8 mouse cellular contexts compared by ENCODE assay signal in the genomic region with DNA sequence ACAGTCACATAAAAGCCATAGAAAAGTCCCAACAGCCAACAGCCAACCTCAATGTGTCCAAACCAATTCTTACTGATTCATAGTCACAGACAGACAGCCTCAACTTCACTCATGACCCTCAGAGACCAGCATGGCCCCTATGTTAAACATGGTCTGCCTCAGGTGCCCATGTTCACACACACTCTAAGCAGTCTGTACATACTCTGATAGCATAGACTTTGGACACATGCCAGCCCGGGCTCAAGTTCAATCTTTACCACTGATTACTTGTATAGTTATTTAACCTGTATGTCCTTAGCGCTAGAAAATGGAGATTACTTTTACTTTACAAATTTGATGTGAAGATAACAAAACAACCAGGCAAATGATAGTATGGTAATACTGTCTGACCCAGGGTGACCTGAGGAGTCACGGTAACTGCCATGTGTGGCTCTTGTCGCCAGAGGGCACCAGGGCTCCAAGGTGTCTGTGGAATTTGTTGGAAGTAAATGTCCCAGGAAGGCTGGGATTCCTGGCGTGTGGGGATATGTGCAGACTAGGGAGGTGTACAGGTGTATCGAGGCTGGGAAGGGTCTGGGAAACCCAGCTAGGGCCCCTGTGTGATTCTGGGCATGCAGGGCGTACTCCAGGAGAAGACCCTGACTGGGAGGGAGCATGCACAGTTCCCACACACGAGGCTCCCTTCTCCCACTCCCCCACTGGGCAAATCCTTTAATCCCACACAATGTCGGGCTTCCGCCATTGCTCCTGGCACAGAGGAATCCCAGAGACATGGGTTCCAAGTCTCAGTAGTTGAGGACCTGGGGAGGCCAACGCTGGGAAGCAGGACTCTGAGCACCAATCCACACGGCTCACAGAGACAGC. TPM values are rescaled to one million over a fixed set of nuclear protein-coding genes. Genes with fewer than 3 reads are reported as not detected.
DNase-seq lines count a peak whose midpoint lies in the region; ATAC-seq and TF ChIP-seq lines count a peak whose summit lies in the region.

No protein-coding gene starts in this region.

- H3K4me3 ChIP-seq in bone marrow, adult 2 months (replicated peaks; ENCODE audit: control insufficient read depth, low read depth, low read length), result peak overlapping the region; percentile 11
- no peak overlapping the region for H3K4me3 ChIP-seq in embryonic fibroblast, embryonic 13.5 days (ENCODE audit: insufficient read depth, low read length)
- H3K4me3 ChIP-seq in heart, embryonic 14.5 days (ENCODE audit: control insufficient read depth in 1 of 2, insufficient read depth in 1 of 2, low read depth in 1 of 2, low read length in 2 of 2), result no peak overlapping the region
- no peak overlapping the region for H3K4me3 ChIP-seq in kidney, postnatal 0 days (replicated peaks; ENCODE audit: low read depth, low read length)
- H3K4me3 ChIP-seq in lung, embryonic 15.5 days, result no peak overlapping the region

- peak overlapping the region; percentile 1; the same call in 1 of the 2 replicates for H3K9ac ChIP-seq in heart, embryonic 14.5 days (ENCODE audit: low read length)
- H3K9ac ChIP-seq in kidney, postnatal 0 days (ENCODE audit: low read depth, low read length), result no peak overlapping the region
- H3K9ac ChIP-seq in lung, embryonic 15.5 days, result no peak overlapping the region

- H3K27me3 ChIP-seq in heart, embryonic 14.5 days (ENCODE audit: control insufficient read depth, insufficient read depth, low read length), result peaks cover 3% of the 10 kb centered on the region; the same call in 1 of the 2 replicates
- H3K27me3 ChIP-seq in kidney, postnatal 0 days (ENCODE audit: insufficient read depth, low read length), result no peaks in the 10 kb centered on the region
- peaks cover 20% of the 10 kb centered on the region; the same call in 1 of the 2 replicates for H3K27me3 ChIP-seq in lung, embryonic 15.5 days

- no peak for TF ChIP-seq POLR2A in bone marrow, adult 2 months (IDR thresholded peaks at IDR 0.05; ENCODE audit: borderline replicate concordance, control insufficient read depth, low read depth, low read length)
- TF ChIP-seq POLR2A in embryonic fibroblast, embryonic 13.5 days (IDR thresholded peaks at IDR 0.05; ENCODE audit: low read depth, low read length), result no peak

- no peaks in the 10 kb centered on the region for H3K36me3 ChIP-seq in heart, embryonic 14.5 days (ENCODE audit: control insufficient read depth, insufficient read depth, low read length)
- no peaks in the 10 kb centered on the region for H3K36me3 ChIP-seq in kidney, postnatal 0 days (ENCODE audit: insufficient read depth, low read length)
- no peaks in the 10 kb centered on the region for H3K36me3 ChIP-seq in lung, embryonic 15.5 days

- WGBS in bone marrow, adult 2 months, result 21% methylated on average over 12 of the region's 12 CpGs
- 9% methylated on average over 12 of the region's 12 CpGs for WGBS in heart, embryonic 14.5 days
- 7% methylated on average over 12 of the region's 12 CpGs for WGBS in kidney, postnatal 0 days
- 7% methylated on average over 12 of the region's 12 CpGs for WGBS in lung, embryonic 15.5 days

- peaks cover 9% of the 10 kb centered on the region for H3K4me1 ChIP-seq in bone marrow, adult 2 months (ENCODE audit: control insufficient read depth, insufficient read depth, low read length)
- H3K4me1 ChIP-seq in embryonic fibroblast, embryonic 13.5 days (ENCODE audit: control insufficient read depth, insufficient read depth, low read length), result peaks cover 3% of the 10 kb centered on the region
- H3K4me1 ChIP-seq in heart, embryonic 14.5 days (ENCODE audit: control insufficient read depth in 2 of 2, insufficient read depth in 2 of 2, low read length in 2 of 2), result peaks cover 13 to 26% of the 10 kb centered on the region in 2 experiments
- H3K4me1 ChIP-seq in kidney, postnatal 0 days (replicated peaks; ENCODE audit: insufficient read depth, low read length), result peaks cover 12% of the 10 kb centered on the region; the same call in 1 of the 2 replicates
- H3K4me1 ChIP-seq in lung, embryonic 15.5 days, result peaks cover 28% of the 10 kb centered on the region

- peak overlapping the region; percentile 46 for H3K4me2 ChIP-seq in heart, embryonic 14.5 days (ENCODE audit: low read length)
- H3K4me2 ChIP-seq in kidney, postnatal 0 days (ENCODE audit: low read length), result peak overlapping the region; percentile 10
- H3K4me2 ChIP-seq in lung, embryonic 15.5 days, result peak overlapping the region; percentile 26; the same call in 1 of the 2 replicates

- peak; percentile 24; the same call in 1 of the 2 replicates for ATAC-seq in heart, embryonic 14.5 days (ENCODE audit: insufficient number of reproducible peaks, insufficient read depth, low FRiP score, low read depth)
- ATAC-seq in kidney, postnatal 0 days (replicated peaks; ENCODE audit: low FRiP score, low read depth), result peak; percentile 35; the same call in 1 of the 2 replicates
- ATAC-seq in lung, embryonic 15.5 days (ENCODE audit: borderline replicate concordance, extremely low read depth, low FRiP score, low TSS enrichment), result peak; percentile 39; the same call in 1 of the 2 replicates

- peak; percentile 76 for DNase-seq in ES-CJ7 (ENCODE audit: low read depth, low spot score)
- peak; percentile 80 for DNase-seq in kidney, postnatal 0 days (ENCODE audit: low spot score)
- DNase-seq in ovary, postnatal 10 days (ENCODE audit: low spot score), result peak; percentile 31
- DNase-seq in urinary bladder, postnatal 36 days (ENCODE audit: low spot score in 2 of 2), result peak; percentile 54 to 69

- TF ChIP-seq CTCF in bone marrow, adult 2 months (IDR thresholded peaks at IDR 0.05; ENCODE audit: control insufficient read depth, insufficient read depth, low read length), result peak; percentile 81
- peak; percentile 93 for TF ChIP-seq CTCF in embryonic fibroblast, embryonic 13.5 days (IDR thresholded peaks at IDR 0.05; ENCODE audit: borderline replicate concordance, insufficient read depth, low read length)
- peak; percentile 92 for TF ChIP-seq CTCF in kidney, postnatal 0 days (IDR thresholded peaks at IDR 0.05; ENCODE audit: low read depth)

- H3K27ac ChIP-seq in bone marrow, adult 2 months (ENCODE audit: control insufficient read depth, insufficient read depth, low read depth, low read length, poor library complexity), result peak overlapping the region; percentile 54
- H3K27ac ChIP-seq in embryonic fibroblast, embryonic 13.5 days (ENCODE audit: insufficient read depth, low read length), result no peak overlapping the region
- no peak overlapping the region; a peak in 1 of 4 replicates for H3K27ac ChIP-seq in heart, embryonic 14.5 days (replicated peaks in 1 of 2; ENCODE audit: control insufficient read depth in 1 of 2, insufficient read depth in 1 of 2, low read depth in 2 of 2, low read length in 2 of 2)
- no peak overlapping the region for H3K27ac ChIP-seq in kidney, postnatal 0 days
- H3K27ac ChIP-seq in lung, embryonic 15.5 days, result no peak overlapping the region

- no peaks in the 10 kb centered on the region for H3K9me3 ChIP-seq in heart, embryonic 14.5 days (ENCODE audit: control insufficient read depth, low read length)
- no peaks in the 10 kb centered on the region for H3K9me3 ChIP-seq in kidney, postnatal 0 days (replicated peaks; ENCODE audit: low read length)
- H3K9me3 ChIP-seq in lung, embryonic 15.5 days, result no peaks in the 10 kb centered on the region

RNA-seq across cellular contexts. Expression of gene Slc6a9, which starts 4.8 kb away (rescaled TPM):
- polyA plus RNA-seq in bone marrow, adult 2 months (2011; ENCODE audit: insufficient read depth, insufficient read length, low replicate concordance, missing spikeins), result 87.0 and 92.4 TPM in 2 replicates
- 26.0 and 44.0 TPM in 2 replicates for polyA plus RNA-seq in embryonic fibroblast, embryonic 13.5 days (2011; ENCODE audit: insufficient read length, low read depth, missing spikeins)
- polyA plus RNA-seq in heart, embryonic 14.5 days (2014; fragmentation: Nextera tagmentation; extraction: Ambion mirVana), result 3.6 and 5.9 TPM in 2 replicates
- polyA plus RNA-seq in kidney, postnatal 0 days (2015; fragmentation: Nextera tagmentation; extraction: Ambion mirVana), result 8.6 and 9.0 TPM in 2 replicates
- polyA plus RNA-seq in lung, embryonic 15.5 days (2015; fragmentation: Nextera tagmentation; extraction: Ambion mirVana), result 8.0 and 8.9 TPM in 2 replicates

RNA-seq across cellular contexts. Expression of gene Ccdc24, which starts 42.9 kb away (rescaled TPM):
- 1.1 TPM in 1 of 2 replicates, not detected in the other for polyA plus RNA-seq in bone marrow, adult 2 months (2011; ENCODE audit: insufficient read depth, insufficient read length, low replicate concordance, missing spikeins)
- 0.78 and 2.5 TPM in 2 replicates for polyA plus RNA-seq in embryonic fibroblast, embryonic 13.5 days (2011; ENCODE audit: insufficient read length, low read depth, missing spikeins)
- polyA plus RNA-seq in heart, embryonic 14.5 days (2014; fragmentation: Nextera tagmentation; extraction: Ambion mirVana), result 0.49 and 0.70 TPM in 2 replicates
- polyA plus RNA-seq in kidney, postnatal 0 days (2015; fragmentation: Nextera tagmentation; extraction: Ambion mirVana), result 0.97 and 1.1 TPM in 2 replicates
- polyA plus RNA-seq in lung, embryonic 15.5 days (2015; fragmentation: Nextera tagmentation; extraction: Ambion mirVana), result 0.73 and 1.9 TPM in 2 replicates

RNA-seq across cellular contexts. Expression of gene B4galt2, which starts 53.8 kb away (rescaled TPM):
- 1.6 and 2.4 TPM in 2 replicates for polyA plus RNA-seq in bone marrow, adult 2 months (2011; ENCODE audit: insufficient read depth, insufficient read length, low replicate concordance, missing spikeins)
- 43.8 and 45.6 TPM in 2 replicates for polyA plus RNA-seq in embryonic fibroblast, embryonic 13.5 days (2011; ENCODE audit: insufficient read length, low read depth, missing spikeins)
- polyA plus RNA-seq in heart, embryonic 14.5 days (2014; fragmentation: Nextera tagmentation; extraction: Ambion mirVana), result 13.8 and 18.2 TPM in 2 replicates
- 17.1 and 18.2 TPM in 2 replicates for polyA plus RNA-seq in kidney, postnatal 0 days (2015; fragmentation: Nextera tagmentation; extraction: Ambion mirVana)
- polyA plus RNA-seq in lung, embryonic 15.5 days (2015; fragmentation: Nextera tagmentation; extraction: Ambion mirVana), result 16.4 and 16.5 TPM in 2 replicates

RNA-seq across cellular contexts. Expression of gene Atp6v0b, which starts 57.6 kb away (rescaled TPM):
- 227 and 442 TPM in 2 replicates for polyA plus RNA-seq in bone marrow, adult 2 months (2011; ENCODE audit: insufficient read depth, insufficient read length, low replicate concordance, missing spikeins)
- polyA plus RNA-seq in embryonic fibroblast, embryonic 13.5 days (2011; ENCODE audit: insufficient read length, low read depth, missing spikeins), result 137 and 146 TPM in 2 replicates
- polyA plus RNA-seq in heart, embryonic 14.5 days (2014; fragmentation: Nextera tagmentation; extraction: Ambion mirVana), result 222 and 250 TPM in 2 replicates
- polyA plus RNA-seq in kidney, postnatal 0 days (2015; fragmentation: Nextera tagmentation; extraction: Ambion mirVana), result 374 and 379 TPM in 2 replicates
- polyA plus RNA-seq in lung, embryonic 15.5 days (2015; fragmentation: Nextera tagmentation; extraction: Ambion mirVana), result 177 and 185 TPM in 2 replicates
